Mouse (Mus musculus): ENCODE data around the gene Tsku.

- TF ChIP-seq MYOD1 (IDR thresholded peaks at IDR 0.05; ENCODE audit: control insufficient read depth, insufficient read length, low read depth) (no peak), CEBPB (IDR thresholded peaks at IDR 0.05; ENCODE audit: low read depth) (no peak), CTCF (IDR thresholded peaks at IDR 0.05; ENCODE audit: control insufficient read depth, insufficient read depth, insufficient read length) (no peak)
Measured at GRCm38 (mm10) chr7:98332678-98333397, 28.3 kb downstream of the Tsku start.

All from C2C12 (cell line).